Mouse (Mus musculus): Measurements from ENCODE around the gene D3Ertd751e. TPM values are rescaled to one million over a fixed set of nuclear protein-coding genes. Genes with fewer than 3 reads are reported as not detected.

D3Ertd751e gene
- polyA plus RNA-seq (2014; fragmentation: Nextera tagmentation; extraction: Ambion mirVana): 13.0 and 14.2 TPM in 2 replicates

GRCm38 (mm10) chr3:41742278-41742934 lies at the start of gene D3Ertd751e, which contains the start of gene Sclt1:
TSS of gene D3Ertd751e (plus strand) at chr3:41742611.
TSS of gene Sclt1 (minus strand) at chr3:41742514.
- Histone ChIP-seq H3K4me2 (ENCODE audit: low read depth, low read length) (peak within 1 kb of the TSS; percentile 78), H3K27ac (replicated peaks; ENCODE audit: low read depth, low read length) (peak within 1 kb of the TSS; percentile 95), H3K9ac (ENCODE audit: low read depth, low read length) (peak within 1 kb of the TSS; percentile 85), H3K36me3 (ENCODE audit: control insufficient read depth, insufficient read depth, low read length) (no peaks in the 10 kb centered on the region), H3K4me3 (ENCODE audit: low read depth, low read length) (peak within 1 kb of the TSS; percentile 81), H3K27me3 (replicated peaks; ENCODE audit: control insufficient read depth, insufficient read depth, low read length) (no peaks in the 10 kb centered on the region), H3K4me1 (ENCODE audit: control insufficient read depth, insufficient read depth, low read length) (peaks cover 13% of the 10 kb centered on the region), H3K9me3 (ENCODE audit: control insufficient read depth, low read length) (no peaks in the 10 kb centered on the region)
- WGBS: under 1% methylated on average over 33 of the region's 66 CpGs
- peak; percentile 100 for ATAC-seq (ENCODE audit: low read depth)
- DNase-seq (ENCODE audit: low spot score): peak; percentile 98

GRCm38 (mm10) chr3:41695681-41696080 lies 46.7 kb upstream of the D3Ertd751e start:
- DNase-seq (ENCODE audit: low spot score) (no peak), ATAC-seq (ENCODE audit: low read depth) (no peak)
- H3K27ac ChIP-seq (replicated peaks; ENCODE audit: low read depth, low read length): no peak overlapping the region
- no peak overlapping the region for H3K4me3 ChIP-seq (ENCODE audit: low read depth, low read length)
- no peak overlapping the region for H3K4me2 ChIP-seq (ENCODE audit: low read depth, low read length)
- H3K27me3 ChIP-seq (replicated peaks; ENCODE audit: control insufficient read depth, insufficient read depth, low read length): no peaks in the 10 kb centered on the region
- H3K9me3 ChIP-seq (ENCODE audit: control insufficient read depth, low read length): no peaks in the 10 kb centered on the region
- H3K9ac ChIP-seq (ENCODE audit: low read depth, low read length): no peak overlapping the region
- no peaks in the 10 kb centered on the region for H3K4me1 ChIP-seq (ENCODE audit: control insufficient read depth, insufficient read depth, low read length)
- H3K36me3 ChIP-seq (ENCODE audit: control insufficient read depth, insufficient read depth, low read length): peaks cover 9% of the 10 kb centered on the region; the same call in 1 of the 2 replicates
- 68% methylated on average over 1 of the region's 1 CpGs for WGBS

GRCm38 (mm10) chr3:41741601-41742277 lies 672 bp upstream of the D3Ertd751e start:
- WGBS: under 1% methylated on average over 31 of the region's 39 CpGs
- Histone ChIP-seq H3K9me3 (ENCODE audit: control insufficient read depth, low read length) (no peaks in the 10 kb centered on the region), H3K27me3 (replicated peaks; ENCODE audit: control insufficient read depth, insufficient read depth, low read length) (no peaks in the 10 kb centered on the region), H3K4me3 (ENCODE audit: low read depth, low read length) (peak overlapping the region; percentile 81), H3K36me3 (ENCODE audit: control insufficient read depth, insufficient read depth, low read length) (no peaks in the 10 kb centered on the region), H3K9ac (ENCODE audit: low read depth, low read length) (peak overlapping the region; percentile 85), H3K4me1 (ENCODE audit: control insufficient read depth, insufficient read depth, low read length) (peaks cover 13% of the 10 kb centered on the region), H3K4me2 (ENCODE audit: low read depth, low read length) (peak overlapping the region; percentile 56), H3K27ac (replicated peaks; ENCODE audit: low read depth, low read length) (peak overlapping the region; percentile 95)
- ATAC-seq (ENCODE audit: low read depth): no peak
- DNase-seq (ENCODE audit: low spot score): peak; percentile 35

- Histone ChIP-seq H3K9ac (ENCODE audit: low read depth, low read length) (no peak overlapping the region), H3K9me3 (ENCODE audit: control insufficient read depth, low read length) (no peaks in the 10 kb centered on the region), H3K4me1 (ENCODE audit: control insufficient read depth, insufficient read depth, low read length) (peaks cover 13% of the 10 kb centered on the region), H3K36me3 (ENCODE audit: control insufficient read depth, insufficient read depth, low read length) (no peaks in the 10 kb centered on the region), H3K4me3 (ENCODE audit: low read depth, low read length) (peak overlapping the region; percentile 81), H3K27ac (replicated peaks; ENCODE audit: low read depth, low read length) (0 out of 2 replicates have a peak overlapping the region, but pooled peaks have one; percentile 44), H3K4me2 (ENCODE audit: low read depth, low read length) (peak overlapping the region; percentile 78), H3K27me3 (replicated peaks; ENCODE audit: control insufficient read depth, insufficient read depth, low read length) (no peaks in the 10 kb centered on the region)
- 42% methylated on average over 6 of the region's 6 CpGs for WGBS
- peak; percentile 37 for DNase-seq (ENCODE audit: low spot score)
- no peak for ATAC-seq (ENCODE audit: low read depth)
Observed at GRCm38 (mm10) chr3:41743436-41743835, 1.0 kb downstream of the D3Ertd751e start.

- no peaks in the 10 kb centered on the region for H3K36me3 ChIP-seq (ENCODE audit: control insufficient read depth, insufficient read depth, low read length)
- no peaks in the 10 kb centered on the region for H3K4me1 ChIP-seq (ENCODE audit: control insufficient read depth, insufficient read depth, low read length)
- H3K9me3 ChIP-seq (ENCODE audit: control insufficient read depth, low read length): no peaks in the 10 kb centered on the region
- ATAC-seq (ENCODE audit: low read depth) (no peak), DNase-seq (ENCODE audit: low spot score) (no peak)
- no peaks in the 10 kb centered on the region for H3K27me3 ChIP-seq (replicated peaks; ENCODE audit: control insufficient read depth, insufficient read depth, low read length)
- WGBS: 69% methylated on average over 2 of the region's 2 CpGs
- no peak overlapping the region for H3K27ac ChIP-seq (replicated peaks; ENCODE audit: low read depth, low read length)
- H3K4me2 ChIP-seq (ENCODE audit: low read depth, low read length): no peak overlapping the region
- H3K9ac ChIP-seq (ENCODE audit: low read depth, low read length): no peak overlapping the region
- no peak overlapping the region for H3K4me3 ChIP-seq (ENCODE audit: low read depth, low read length)
Observed at GRCm38 (mm10) chr3:41754556-41754955, 12.1 kb downstream of the D3Ertd751e start.

- Histone ChIP-seq H3K9ac (ENCODE audit: low read depth, low read length) (no peak overlapping the region), H3K36me3 (ENCODE audit: control insufficient read depth, insufficient read depth, low read length) (no peaks in the 10 kb centered on the region), H3K4me3 (ENCODE audit: low read depth, low read length) (no peak overlapping the region), H3K9me3 (ENCODE audit: control insufficient read depth, low read length) (no peaks in the 10 kb centered on the region), H3K27me3 (replicated peaks; ENCODE audit: control insufficient read depth, insufficient read depth, low read length) (no peaks in the 10 kb centered on the region), H3K4me2 (ENCODE audit: low read depth, low read length) (no peak overlapping the region), H3K4me1 (ENCODE audit: control insufficient read depth, insufficient read depth, low read length) (no peaks in the 10 kb centered on the region), H3K27ac (replicated peaks; ENCODE audit: low read depth, low read length) (no peak overlapping the region)
- WGBS: 87% methylated on average over 3 of the region's 3 CpGs
- ATAC-seq (ENCODE audit: low read depth): no peak
- DNase-seq (ENCODE audit: low spot score): no peak
Observed at GRCm38 (mm10) chr3:41762091-41762490, 19.7 kb downstream of the D3Ertd751e start.

GRCm38 (mm10) chr3:41812447-41812846 lies 70.0 kb downstream of the D3Ertd751e start:
- DNase-seq (ENCODE audit: low spot score) (no peak), ATAC-seq (ENCODE audit: low read depth) (no peak)
- H3K4me1 ChIP-seq (ENCODE audit: control insufficient read depth, insufficient read depth, low read length): no peaks in the 10 kb centered on the region
- no peaks in the 10 kb centered on the region for H3K36me3 ChIP-seq (ENCODE audit: control insufficient read depth, insufficient read depth, low read length)
- H3K9ac ChIP-seq (ENCODE audit: low read depth, low read length): no peak overlapping the region
- no peaks in the 10 kb centered on the region for H3K9me3 ChIP-seq (ENCODE audit: control insufficient read depth, low read length)
- no peaks in the 10 kb centered on the region for H3K27me3 ChIP-seq (replicated peaks; ENCODE audit: control insufficient read depth, insufficient read depth, low read length)
- no peak overlapping the region for H3K4me2 ChIP-seq (ENCODE audit: low read depth, low read length)
- no peak overlapping the region for H3K4me3 ChIP-seq (ENCODE audit: low read depth, low read length)
- no peak overlapping the region for H3K27ac ChIP-seq (replicated peaks; ENCODE audit: low read depth, low read length)

Data from embryonic facial prominence, embryonic 14.5 days (tissue).